Mouse (Mus musculus): ENCODE measurements around the gene Gtpbp3.

Gtpbp3 gene

GRCm38 (mm10) chr8:71487691-71488445, at the start of gene Gtpbp3:
Gtpbp3 (plus strand) TSS chr8:71488103.
- in situ Hi-C loops (cut with MboI): no loop called here

GRCm38 (mm10) chr8:71441404-71441803, 46.5 kb upstream of the Gtpbp3 start:
- in situ Hi-C loops (cut with MboI): no loop called here

GRCm38 (mm10) chr8:71445096-71445495, 42.8 kb upstream of the Gtpbp3 start:
- in situ Hi-C loops (cut with MboI): loop anchor here (5.0 kb wide), 1 partner anchor 62 kb away; no protein-coding TSS in a partner anchor

- in situ Hi-C loops (cut with MboI): no loop called here
These were observed 36.6 kb upstream of the Gtpbp3 start for GRCm38 (mm10) chr8:71451337-71451736.

- in situ Hi-C loops (cut with MboI): no loop called here
These were observed 36.1 kb upstream of the Gtpbp3 start for GRCm38 (mm10) chr8:71451777-71452176.

- in situ Hi-C loops (cut with MboI): no loop called here
These were observed 35.2 kb upstream of the Gtpbp3 start for GRCm38 (mm10) chr8:71452669-71453068.

- in situ Hi-C loops (cut with MboI): no loop called here
These were observed 33.2 kb upstream of the Gtpbp3 start for GRCm38 (mm10) chr8:71454668-71455067.

- in situ Hi-C loops (cut with MboI): no loop called here
These were observed 31.0 kb upstream of the Gtpbp3 start for GRCm38 (mm10) chr8:71456906-71457305.

GRCm38 (mm10) chr8:71457659-71458270, 30.1 kb upstream of the Gtpbp3 start:
- in situ Hi-C loops (cut with MboI): no loop called here

GRCm38 (mm10) chr8:71460716-71461115, 27.2 kb upstream of the Gtpbp3 start:
- in situ Hi-C loops (cut with MboI): no loop called here

GRCm38 (mm10) chr8:71461152-71461840, 26.6 kb upstream of the Gtpbp3 start:
- in situ Hi-C loops (cut with MboI): no loop called here

GRCm38 (mm10) chr8:71462191-71462590, 25.7 kb upstream of the Gtpbp3 start:
- in situ Hi-C loops (cut with MboI): no loop called here

- in situ Hi-C loops (cut with MboI): no loop called here
These were observed 25.1 kb upstream of the Gtpbp3 start for GRCm38 (mm10) chr8:71462786-71463185.

GRCm38 (mm10) chr8:71463188-71464033, 24.5 kb upstream of the Gtpbp3 start, which contains the start of gene Abhd8:
Abhd8 (minus strand) TSS chr8:71463655.
- in situ Hi-C loops (cut with MboI): no loop called here

GRCm38 (mm10) chr8:71464513-71465500, 23.1 kb upstream of the Gtpbp3 start, which contains the start of gene Mrpl34:
Mrpl34 (plus strand) TSS chr8:71464959.
- in situ Hi-C loops (cut with MboI): no loop called here

- in situ Hi-C loops (cut with MboI): no loop called here
These were observed 22.2 kb upstream of the Gtpbp3 start for GRCm38 (mm10) chr8:71465733-71466132.

GRCm38 (mm10) chr8:71466198-71466597, 21.7 kb upstream of the Gtpbp3 start:
- in situ Hi-C loops (cut with MboI): no loop called here

- in situ Hi-C loops (cut with MboI): no loop called here
These were observed 20.7 kb upstream of the Gtpbp3 start for GRCm38 (mm10) chr8:71467201-71467600.

GRCm38 (mm10) chr8:71468001-71468400, 19.9 kb upstream of the Gtpbp3 start:
- in situ Hi-C loops (cut with MboI): no loop called here

- in situ Hi-C loops (cut with MboI): no loop called here
These were observed 19.0 kb upstream of the Gtpbp3 start, which contains the start of gene Dda1 for GRCm38 (mm10) chr8:71468916-71469315. Dda1 (plus strand) TSS chr8:71469199.

Data from mature B cell (primary cell).